Mouse (Mus musculus): ENCODE measurements around the gene Mex3a. TPM values are rescaled to one million over a fixed set of nuclear protein-coding genes. Genes with fewer than 3 reads are reported as not detected.

Mex3a gene
- polyA plus RNA-seq, 1 experiment from 2014 or later, result 43.6 TPM

DNA sequence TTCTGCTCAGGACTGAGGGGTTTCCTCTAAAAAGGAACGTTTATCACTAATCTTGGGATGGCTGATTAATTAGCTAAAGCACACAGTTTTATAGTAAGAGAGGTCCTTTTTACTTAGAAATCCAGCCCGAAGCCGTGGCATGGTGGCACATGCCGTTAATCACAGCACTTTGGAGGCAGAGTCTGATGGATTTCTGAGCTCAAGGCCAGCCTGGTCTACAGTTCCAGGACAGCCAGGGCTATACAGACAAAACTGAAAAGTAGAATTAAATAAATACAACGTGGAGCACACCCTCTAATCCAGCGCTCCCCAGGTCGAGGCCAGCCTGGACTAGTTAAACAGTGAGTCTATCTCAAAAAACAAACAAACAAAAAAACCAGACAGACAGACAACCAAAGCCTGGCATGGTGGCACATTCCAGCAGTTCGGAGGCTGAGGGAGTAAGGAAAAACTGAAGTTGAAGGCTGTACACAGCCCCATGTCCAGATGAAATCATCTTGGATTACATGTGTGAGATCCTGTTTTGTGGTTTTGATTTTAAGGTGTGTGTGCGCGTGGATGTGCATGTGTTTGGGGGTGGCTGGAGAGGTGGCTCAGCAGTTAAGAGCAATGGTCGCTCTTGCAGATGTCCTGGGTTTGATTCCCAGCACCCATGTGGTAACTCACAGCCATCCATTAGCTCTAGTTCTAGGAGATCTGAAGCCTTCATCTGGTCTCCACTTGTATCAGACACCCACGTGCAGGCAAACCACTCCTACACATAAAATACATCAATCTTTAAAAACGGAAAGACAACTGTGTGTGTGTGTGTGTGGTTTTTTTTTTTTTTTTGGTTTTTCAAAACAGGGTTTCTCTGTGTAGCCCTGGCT lies 21.5 kb upstream of the Mex3a start:
- Histone ChIP-seq H3K9ac (ENCODE audit: low read length) (peak overlapping the region; percentile 56), H3K4me2 (ENCODE audit: low read depth) (peak overlapping the region; percentile 36), H3K4me3 (ENCODE audit: low read depth, low read length) (peak overlapping the region; percentile 18), H3K36me3 (ENCODE audit: control insufficient read depth, insufficient read depth, low read length) (no peaks in the 10 kb centered on the region), H3K27ac (ENCODE audit: low read depth, low read length) (peak overlapping the region; percentile 64), H3K9me3 (ENCODE audit: control insufficient read depth, low read length) (no peaks in the 10 kb centered on the region), H3K27me3 (ENCODE audit: control insufficient read depth, insufficient read depth, low read length) (no peaks in the 10 kb centered on the region), H3K4me1 (ENCODE audit: control insufficient read depth, insufficient read depth, low read length) (peaks cover 7% of the 10 kb centered on the region)
- WGBS, result 57% methylated on average over 13 of the region's 13 CpGs
- ATAC-seq (ENCODE audit: insufficient read depth, low FRiP score, low TSS enrichment) (no peak), DNase-seq (ENCODE audit: low spot score) (no peak)

DNA sequence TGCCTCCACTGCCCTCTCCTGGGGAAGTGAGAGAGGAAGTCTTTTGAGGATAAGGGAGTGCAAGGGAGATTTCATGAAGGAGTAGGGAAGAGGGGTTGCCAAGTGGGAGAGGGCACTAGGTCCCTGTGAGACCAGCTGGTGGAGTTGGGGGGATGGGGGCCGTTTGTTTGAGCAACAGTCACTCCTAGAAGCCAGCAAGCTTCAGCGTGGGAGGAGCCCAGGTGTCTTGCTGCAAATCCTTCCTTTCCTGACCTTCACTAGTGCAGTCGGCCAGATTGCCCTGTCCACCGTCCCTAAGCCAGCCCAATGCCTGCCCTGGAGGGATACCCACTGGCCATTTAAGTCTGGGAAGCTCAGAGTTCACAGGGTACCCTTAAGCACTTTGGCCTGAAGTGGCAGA lies 20.6 kb upstream of the Mex3a start:
- ATAC-seq (ENCODE audit: insufficient read depth, low FRiP score, low TSS enrichment) (no peak), DNase-seq (ENCODE audit: low spot score) (no peak)
- no peaks in the 10 kb centered on the region for H3K36me3 ChIP-seq (ENCODE audit: control insufficient read depth, insufficient read depth, low read length)
- no peak overlapping the region for H3K27ac ChIP-seq (ENCODE audit: low read depth, low read length)
- no peaks in the 10 kb centered on the region for H3K9me3 ChIP-seq (ENCODE audit: control insufficient read depth, low read length)
- H3K4me2 ChIP-seq (ENCODE audit: low read depth), result no peak overlapping the region
- no peak overlapping the region for H3K9ac ChIP-seq (ENCODE audit: low read length)
- WGBS, result 66% methylated on average over 4 of the region's 4 CpGs
- no peak overlapping the region for H3K4me3 ChIP-seq (ENCODE audit: low read depth, low read length)
- peaks cover 7% of the 10 kb centered on the region for H3K4me1 ChIP-seq (ENCODE audit: control insufficient read depth, insufficient read depth, low read length)
- no peaks in the 10 kb centered on the region for H3K27me3 ChIP-seq (ENCODE audit: control insufficient read depth, insufficient read depth, low read length)

DNA sequence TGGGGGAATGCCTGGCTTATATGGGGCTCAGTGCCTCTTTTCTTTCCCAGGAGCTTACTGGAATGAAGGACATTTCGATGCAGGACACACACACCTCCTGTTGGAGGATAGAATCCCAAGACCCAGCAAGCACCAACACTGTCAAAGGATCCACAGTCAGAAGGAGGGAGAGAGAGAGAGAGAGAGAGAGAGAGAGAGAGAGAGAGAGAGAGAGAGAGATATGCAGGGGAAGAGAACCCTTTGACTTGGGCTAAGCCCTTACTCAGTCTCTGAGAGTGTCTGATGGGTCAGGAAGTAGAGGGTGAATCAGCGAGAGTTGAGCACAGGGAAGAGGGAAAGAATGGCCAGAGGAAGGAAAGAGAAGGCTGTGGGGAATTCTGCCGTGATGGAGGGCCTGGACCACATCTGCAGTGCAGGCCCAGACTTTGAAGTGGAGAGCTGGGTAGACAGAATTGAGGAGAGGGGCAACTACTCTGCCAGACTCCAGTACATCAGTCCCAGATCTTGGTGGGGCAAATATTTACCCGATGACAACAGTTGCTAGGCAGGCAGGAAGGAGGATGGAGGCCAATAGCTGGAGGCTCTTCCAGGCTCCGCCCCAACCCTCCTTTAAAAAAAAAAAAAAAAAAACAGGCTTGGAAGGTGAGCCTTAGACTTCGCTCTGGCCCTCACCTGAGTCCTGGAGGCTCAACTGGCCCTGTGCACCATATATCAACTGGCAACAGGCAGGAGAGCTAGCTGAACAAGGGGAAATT lies 19.9 kb upstream of the Mex3a start:
- no peaks in the 10 kb centered on the region for H3K9me3 ChIP-seq (ENCODE audit: control insufficient read depth, low read length)
- H3K4me1 ChIP-seq (ENCODE audit: control insufficient read depth, insufficient read depth, low read length), result peaks cover 7% of the 10 kb centered on the region
- H3K27me3 ChIP-seq (ENCODE audit: control insufficient read depth, insufficient read depth, low read length), result no peaks in the 10 kb centered on the region
- no peak overlapping the region for H3K4me3 ChIP-seq (ENCODE audit: low read depth, low read length)
- H3K4me2 ChIP-seq (ENCODE audit: low read depth), result no peak overlapping the region
- DNase-seq (ENCODE audit: low spot score) (no peak), ATAC-seq (ENCODE audit: insufficient read depth, low FRiP score, low TSS enrichment) (no peak)
- WGBS, result 54% methylated on average over 6 of the region's 6 CpGs
- H3K27ac ChIP-seq (ENCODE audit: low read depth, low read length), result no peak overlapping the region
- no peaks in the 10 kb centered on the region for H3K36me3 ChIP-seq (ENCODE audit: control insufficient read depth, insufficient read depth, low read length)
- no peak overlapping the region for H3K9ac ChIP-seq (ENCODE audit: low read length)

DNA sequence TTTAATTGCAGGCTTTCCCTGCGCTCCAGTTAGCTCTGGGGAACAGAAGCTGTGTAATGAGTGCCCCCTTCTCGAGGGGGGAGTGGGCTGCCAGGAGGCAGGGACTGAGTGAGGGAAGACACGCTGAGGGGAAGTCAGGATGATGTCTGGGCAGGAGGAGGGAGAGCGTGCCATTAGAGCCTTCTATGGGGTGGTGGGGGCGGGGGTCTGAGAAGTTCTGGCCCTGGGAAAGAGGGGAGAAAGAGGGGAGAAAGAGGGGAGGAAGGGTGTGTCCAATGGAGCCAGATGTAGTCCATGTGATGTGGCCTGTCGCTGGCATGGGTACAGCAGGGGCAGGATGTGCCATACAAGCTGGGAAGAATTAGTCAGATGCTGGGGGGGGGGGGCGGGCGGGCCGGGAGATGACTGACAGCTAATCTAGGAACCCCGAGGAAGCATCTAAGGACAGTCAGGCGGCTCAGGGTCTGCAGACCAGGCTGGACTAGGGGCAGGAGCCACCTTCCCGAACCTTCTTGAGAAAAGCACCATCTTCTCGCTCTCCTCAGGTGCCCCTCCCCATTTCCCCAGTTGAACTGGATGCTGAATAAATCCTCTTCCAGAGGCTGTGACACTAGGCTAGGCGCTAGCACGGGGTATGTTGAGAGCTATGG lies 19.2 kb upstream of the Mex3a start:
- DNase-seq (ENCODE audit: low spot score) (no peak), ATAC-seq (ENCODE audit: insufficient read depth, low FRiP score, low TSS enrichment) (no peak)
- 49% methylated on average over 12 of the region's 15 CpGs for WGBS
- no peaks in the 10 kb centered on the region for H3K36me3 ChIP-seq (ENCODE audit: control insufficient read depth, insufficient read depth, low read length)
- H3K27me3 ChIP-seq (ENCODE audit: control insufficient read depth, insufficient read depth, low read length), result no peaks in the 10 kb centered on the region
- peaks cover 7% of the 10 kb centered on the region for H3K4me1 ChIP-seq (ENCODE audit: control insufficient read depth, insufficient read depth, low read length)
- no peak overlapping the region for H3K4me2 ChIP-seq (ENCODE audit: low read depth)
- no peak overlapping the region for H3K27ac ChIP-seq (ENCODE audit: low read depth, low read length)
- no peaks in the 10 kb centered on the region for H3K9me3 ChIP-seq (ENCODE audit: control insufficient read depth, low read length)
- no peak overlapping the region for H3K9ac ChIP-seq (ENCODE audit: low read length)
- H3K4me3 ChIP-seq (ENCODE audit: low read depth, low read length), result no peak overlapping the region

DNA sequence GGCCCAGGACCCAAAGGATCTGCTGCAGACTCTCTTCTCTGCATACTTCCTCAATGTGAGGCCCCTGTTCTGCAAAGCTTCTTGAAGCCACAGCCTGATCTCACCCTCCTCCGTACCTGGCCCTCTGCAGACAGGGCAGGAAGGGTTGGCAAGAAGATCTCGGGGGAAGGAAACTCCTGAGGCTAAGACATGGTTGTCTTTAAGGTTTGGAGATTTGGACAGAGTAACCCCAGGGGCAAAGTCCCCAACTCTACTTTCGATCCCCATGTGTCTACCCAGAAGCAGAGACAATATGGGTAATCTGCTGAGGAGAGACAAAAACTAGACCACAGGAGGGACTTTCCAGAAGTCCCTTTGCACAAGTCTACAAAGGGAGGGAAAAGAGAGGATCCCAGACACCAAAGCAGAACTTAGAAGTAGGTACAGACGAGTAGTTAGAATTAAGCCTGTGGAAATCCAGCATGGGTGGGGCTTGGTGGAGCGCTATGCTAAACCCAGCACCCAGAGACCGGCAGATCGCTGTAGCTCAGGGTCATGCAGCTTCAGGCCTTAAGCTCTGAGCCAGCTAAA lies 18.6 kb upstream of the Mex3a start:
- ATAC-seq (ENCODE audit: insufficient read depth, low FRiP score, low TSS enrichment), result no peak
- no peak overlapping the region for H3K4me3 ChIP-seq (ENCODE audit: low read depth, low read length)
- H3K36me3 ChIP-seq (ENCODE audit: control insufficient read depth, insufficient read depth, low read length), result no peaks in the 10 kb centered on the region
- no peak overlapping the region for H3K4me2 ChIP-seq (ENCODE audit: low read depth)
- no peaks in the 10 kb centered on the region for H3K27me3 ChIP-seq (ENCODE audit: control insufficient read depth, insufficient read depth, low read length)
- H3K9ac ChIP-seq (ENCODE audit: low read length), result no peak overlapping the region
- no peak for DNase-seq (ENCODE audit: low spot score)
- 84% methylated on average over 7 of the region's 7 CpGs for WGBS
- H3K4me1 ChIP-seq (ENCODE audit: control insufficient read depth, insufficient read depth, low read length), result peaks cover 7% of the 10 kb centered on the region
- no peak overlapping the region for H3K27ac ChIP-seq (ENCODE audit: low read depth, low read length)
- H3K9me3 ChIP-seq (ENCODE audit: control insufficient read depth, low read length), result no peaks in the 10 kb centered on the region

DNA sequence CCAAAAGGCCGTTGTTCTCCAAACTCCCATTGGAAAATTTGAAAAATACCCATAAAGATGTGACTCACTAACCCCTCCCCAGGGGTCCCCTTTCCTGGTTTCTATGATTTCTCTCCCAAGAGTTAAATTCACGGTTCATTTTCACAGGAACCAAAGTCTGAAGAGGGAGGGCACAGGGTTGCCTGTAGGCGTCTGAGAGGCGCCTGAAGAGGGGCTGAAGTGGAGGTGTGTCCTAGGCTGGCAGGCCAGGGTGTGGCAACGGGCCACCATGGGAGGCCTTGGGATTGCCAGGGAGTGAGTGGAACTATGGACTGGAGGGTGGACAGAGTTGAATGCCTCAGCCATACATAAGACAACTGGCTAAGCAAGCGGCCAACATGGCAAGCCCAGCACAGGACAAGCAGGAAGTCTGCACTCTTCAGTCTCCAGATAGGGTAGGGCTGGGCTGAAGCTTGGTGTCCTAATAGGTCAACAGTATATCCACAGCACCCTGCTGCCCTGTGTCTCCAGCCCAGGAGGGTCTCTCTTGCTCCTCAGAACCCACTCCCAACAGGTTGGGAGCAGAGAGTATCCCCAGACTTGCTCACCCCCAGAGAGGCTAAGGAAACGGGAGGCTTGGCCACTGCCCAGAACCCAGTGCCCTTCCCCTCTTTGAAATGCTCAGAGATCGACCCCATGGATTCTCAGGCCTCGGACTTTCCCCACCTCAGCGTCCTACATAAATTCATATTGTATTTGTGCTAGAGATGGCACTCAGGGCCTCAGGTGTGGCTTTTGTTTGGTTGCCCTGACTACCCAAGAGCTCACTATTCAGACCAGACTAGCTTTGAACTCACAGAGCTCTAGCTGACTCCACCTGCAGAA lies 17.7 kb upstream of the Mex3a start:
- DNase-seq (ENCODE audit: low spot score) (no peak), ATAC-seq (ENCODE audit: insufficient read depth, low FRiP score, low TSS enrichment) (no peak)
- H3K4me3 ChIP-seq (ENCODE audit: low read depth, low read length), result no peak overlapping the region
- no peaks in the 10 kb centered on the region for H3K27me3 ChIP-seq (ENCODE audit: control insufficient read depth, insufficient read depth, low read length)
- no peak overlapping the region for H3K27ac ChIP-seq (ENCODE audit: low read depth, low read length)
- peaks cover 4% of the 10 kb centered on the region for H3K4me1 ChIP-seq (ENCODE audit: control insufficient read depth, insufficient read depth, low read length)
- no peak overlapping the region for H3K4me2 ChIP-seq (ENCODE audit: low read depth)
- 78% methylated on average over 10 of the region's 10 CpGs for WGBS
- no peak overlapping the region for H3K9ac ChIP-seq (ENCODE audit: low read length)
- H3K9me3 ChIP-seq (ENCODE audit: control insufficient read depth, low read length), result no peaks in the 10 kb centered on the region
- no peaks in the 10 kb centered on the region for H3K36me3 ChIP-seq (ENCODE audit: control insufficient read depth, insufficient read depth, low read length)

DNA sequence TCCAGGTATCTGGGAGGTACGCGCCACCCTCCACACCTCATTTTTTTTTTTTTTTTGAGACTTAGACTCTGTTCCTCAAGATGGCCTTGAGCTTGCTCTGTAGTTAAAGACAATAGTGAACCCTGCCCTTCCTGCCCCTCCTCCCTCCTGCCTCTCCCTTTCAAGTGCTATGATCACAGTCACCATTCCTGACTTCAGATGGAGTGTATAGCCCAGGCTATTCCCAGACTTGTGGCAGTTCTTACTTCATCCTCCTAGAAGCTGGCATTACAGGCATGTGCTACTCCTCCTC lies 17.2 kb upstream of the Mex3a start:
- no peak for DNase-seq (ENCODE audit: low spot score)
- 95% methylated on average over 2 of the region's 2 CpGs for WGBS
- H3K27me3 ChIP-seq (ENCODE audit: control insufficient read depth, insufficient read depth, low read length), result no peaks in the 10 kb centered on the region
- H3K9ac ChIP-seq (ENCODE audit: low read length), result no peak overlapping the region
- no peaks in the 10 kb centered on the region for H3K36me3 ChIP-seq (ENCODE audit: control insufficient read depth, insufficient read depth, low read length)
- no peak overlapping the region for H3K4me2 ChIP-seq (ENCODE audit: low read depth)
- no peak overlapping the region for H3K27ac ChIP-seq (ENCODE audit: low read depth, low read length)
- no peaks in the 10 kb centered on the region for H3K9me3 ChIP-seq (ENCODE audit: control insufficient read depth, low read length)
- no peak for ATAC-seq (ENCODE audit: insufficient read depth, low FRiP score, low TSS enrichment)
- H3K4me1 ChIP-seq (ENCODE audit: control insufficient read depth, insufficient read depth, low read length), result no peaks in the 10 kb centered on the region
- H3K4me3 ChIP-seq (ENCODE audit: low read depth, low read length), result no peak overlapping the region

DNA sequence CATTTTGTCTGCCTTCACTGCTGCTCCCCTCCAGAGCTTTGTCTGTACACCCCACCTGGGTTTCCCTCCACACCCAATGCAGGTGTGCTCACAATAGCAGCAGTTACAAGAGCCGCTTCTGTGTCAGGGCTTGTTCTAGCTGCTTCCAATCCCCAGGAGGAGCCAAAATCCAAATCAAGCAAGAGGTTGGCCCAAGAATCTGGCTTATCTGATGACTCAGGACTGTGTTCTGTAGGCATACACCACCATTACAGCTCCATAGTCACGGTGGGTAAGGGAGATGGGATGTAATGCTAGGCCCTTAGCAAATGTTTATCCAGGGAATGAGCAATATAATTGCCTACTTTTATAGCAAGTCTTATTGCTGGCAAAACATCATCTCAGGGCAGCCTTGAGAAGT lies 15.8 kb upstream of the Mex3a start:
- Histone ChIP-seq H3K36me3 (ENCODE audit: control insufficient read depth, insufficient read depth, low read length) (no peaks in the 10 kb centered on the region), H3K27ac (ENCODE audit: low read depth, low read length) (no peak overlapping the region), H3K4me1 (ENCODE audit: control insufficient read depth, insufficient read depth, low read length) (no peaks in the 10 kb centered on the region), H3K4me3 (ENCODE audit: low read depth, low read length) (no peak overlapping the region), H3K9me3 (ENCODE audit: control insufficient read depth, low read length) (no peaks in the 10 kb centered on the region), H3K27me3 (ENCODE audit: control insufficient read depth, insufficient read depth, low read length) (no peaks in the 10 kb centered on the region), H3K9ac (ENCODE audit: low read length) (no peak overlapping the region), H3K4me2 (ENCODE audit: low read depth) (no peak overlapping the region)
- ATAC-seq (ENCODE audit: insufficient read depth, low FRiP score, low TSS enrichment) (no peak), DNase-seq (ENCODE audit: low spot score) (no peak)
- WGBS, result 78% methylated on average over 2 of the region's 2 CpGs
